ENCODE assay signal across 14 mouse cellular contexts in genomic region chr1:106760750-106761149, GRCm38 (mm10). TPM values are rescaled to one million over a fixed set of nuclear protein-coding genes. Genes with fewer than 3 reads are reported as not detected.
A peak's percentile ranks its signal among the peaks of the same experiment; 100 is the strongest.
DNase-seq lines count a peak whose midpoint lies in the region; ATAC-seq and TF ChIP-seq lines count a peak whose summit lies in the region.
"Had no signal": no experiment of that assay in that cellular context is flagged by ENCODE, and none has a peak within 500 bp of the region (broad histone marks: within the 10 kb centered on the region; RNA-seq: fewer than 3 reads in every experiment).

No protein-coding gene starts in this region.

- peaks cover 13% of the 10 kb centered on the region; the same call in 1 of the 2 replicates for H3K36me3 ChIP-seq in heart, embryonic 14.5 days (ENCODE audit: control insufficient read depth, insufficient read depth, low read length)
- peaks cover 5% of the 10 kb centered on the region; the same call in 1 of the 2 replicates for H3K36me3 ChIP-seq in lung, embryonic 14.5 days (ENCODE audit: insufficient read depth)
- H3K36me3 ChIP-seq in MEL (ENCODE audit: control insufficient read depth in 1 of 2, insufficient read depth in 2 of 2, low read length in 2 of 2) = peaks cover 2 to 32% of the 10 kb centered on the region in 2 experiments; a peak in 2 of 4 replicates
- peaks cover 13% of the 10 kb centered on the region for H3K36me3 ChIP-seq in liver, embryonic 12.5 days
- H3K36me3 ChIP-seq: heart, embryonic 15.5 days had no signal

- peaks cover 12% of the 10 kb centered on the region for H3K79me2 ChIP-seq in MEL (ENCODE audit: control insufficient read depth, insufficient read depth, low read length, poor library complexity)

- intact Hi-C loops in heart, postnatal 14 days (cut with DNase I) = no loop called here

- peak overlapping the region; percentile 97; the same call in 1 of the 2 replicates for H3K4me2 ChIP-seq in heart, embryonic 14.5 days (ENCODE audit: low read length)
- peak overlapping the region; percentile 95 for H3K4me2 ChIP-seq in lung, embryonic 14.5 days
- peak overlapping the region; percentile 99 for H3K4me2 ChIP-seq in liver, embryonic 12.5 days

- no peak for ATAC-seq in heart, embryonic 14.5 days (ENCODE audit: insufficient number of reproducible peaks, insufficient read depth, low FRiP score, low read depth)
- ATAC-seq in lung, embryonic 14.5 days (ENCODE audit: insufficient read depth) = no peak
- ATAC-seq in liver, embryonic 12.5 days = no peak

- WGBS in heart, embryonic 14.5 days = 80% methylated on average over 3 of the region's 3 CpGs
- 79% methylated on average over 3 of the region's 3 CpGs for WGBS in lung, embryonic 14.5 days
- 72% methylated on average over 3 of the region's 3 CpGs for WGBS in liver, embryonic 12.5 days (ENCODE audit: insufficient replicate concordance)

- TF ChIP-seq POLR2A in MEL (IDR thresholded peaks at IDR 0.05; ENCODE audit: control insufficient read depth in 1 of 2, insufficient read depth in 1 of 2, low read depth in 1 of 2, low read length in 2 of 2, poor library complexity in 1 of 2) = no peak

- TF ChIP-seq CTCF in lung, embryonic 14.5 days (IDR thresholded peaks at IDR 0.05; ENCODE audit: low read depth) = no peak
- no peak for TF ChIP-seq CTCF in MEL (IDR thresholded peaks at IDR 0.05 in 2 of 3, conservative IDR thresholded peaks at IDR 0.05 in 1 of 3; ENCODE audit: control insufficient read depth in 1 of 3, insufficient read depth in 1 of 3, low read depth in 2 of 3, low read length in 3 of 3, poor library complexity in 1 of 3, severe bottlenecking in 1 of 3)

- no peak overlapping the region for H3K4me3 ChIP-seq in heart, embryonic 14.5 days (ENCODE audit: control insufficient read depth in 1 of 2, insufficient read depth in 1 of 2, low read depth in 1 of 2, low read length in 2 of 2)
- no peak overlapping the region for H3K4me3 ChIP-seq in lung, embryonic 14.5 days (ENCODE audit: low read depth, low read length)
- H3K4me3 ChIP-seq in MEL (ENCODE audit: control insufficient read depth in 1 of 2, insufficient read depth in 1 of 2, low read depth in 2 of 2, low read length in 2 of 2) = peak overlapping the region; percentile 9 to 36; a peak in 3 of 4 replicates
- no peak overlapping the region for H3K4me3 ChIP-seq in liver, embryonic 12.5 days

- no peak overlapping the region for H3K9ac ChIP-seq in heart, embryonic 14.5 days (ENCODE audit: low read length)
- H3K9ac ChIP-seq in lung, embryonic 14.5 days = no peak overlapping the region
- H3K9ac ChIP-seq in MEL (ENCODE audit: control insufficient read depth, low read depth, low read length, poor library complexity, severe bottlenecking) = peak overlapping the region; percentile 57
- no peak overlapping the region for H3K9ac ChIP-seq in liver, embryonic 12.5 days

- no peak for TF ChIP-seq EP300 in MEL (IDR thresholded peaks at IDR 0.05; ENCODE audit: low read depth in 1 of 2, low read length in 2 of 2)

- peaks cover 2 to 13% of the 10 kb centered on the region in 2 experiments for H3K4me1 ChIP-seq in heart, embryonic 14.5 days (ENCODE audit: control insufficient read depth in 2 of 2, insufficient read depth in 2 of 2, low read length in 2 of 2)
- peaks cover 5% of the 10 kb centered on the region; the same call in 1 of the 2 replicates for H3K4me1 ChIP-seq in lung, embryonic 14.5 days (ENCODE audit: insufficient read depth)
- peaks cover 19 to 24% of the 10 kb centered on the region in 2 experiments for H3K4me1 ChIP-seq in MEL (ENCODE audit: control insufficient read depth in 1 of 2, insufficient read depth in 2 of 2, low read length in 2 of 2)
- peaks cover 34% of the 10 kb centered on the region for H3K4me1 ChIP-seq in liver, embryonic 12.5 days

- TF ChIP-seq RAD21 in MEL (IDR thresholded peaks at IDR 0.05; ENCODE audit: low read depth, low read length) = no peak

- no peak for DNase-seq in heart, postnatal 14 days
- no peak for DNase-seq in lung, embryonic 14.5 days
- no peak for DNase-seq in lung, postnatal 4 days
- DNase-seq in MEL (ENCODE audit: low read depth, low spot score) = no peak
- no peak for DNase-seq in adrenal gland, adult 18-20 months (ENCODE audit: low spot score in 2 of 2)
- DNase-seq in ovary, postnatal 14 days (ENCODE audit: low spot score) = no peak
- DNase-seq: cerebellum, postnatal 14 days; kidney, adult 8-10 months; right cerebral cortex, postnatal 25 days; thymus, postnatal 36 days had no signal

- no peaks in the 10 kb centered on the region for H3K9me3 ChIP-seq in heart, embryonic 14.5 days (ENCODE audit: control insufficient read depth, low read length)
- no peaks in the 10 kb centered on the region for H3K9me3 ChIP-seq in lung, embryonic 14.5 days (ENCODE audit: low read depth, low read length)
- no peaks in the 10 kb centered on the region for H3K9me3 ChIP-seq in MEL (replicated peaks; ENCODE audit: insufficient read depth, low read length)
- H3K9me3 ChIP-seq in liver, embryonic 12.5 days (replicated peaks) = no peaks in the 10 kb centered on the region
- H3K9me3 ChIP-seq: heart, embryonic 15.5 days; limb, embryonic 12.5 days had no signal

- H3K27me3 ChIP-seq in heart, embryonic 14.5 days (ENCODE audit: control insufficient read depth, insufficient read depth, low read length) = no peaks in the 10 kb centered on the region
- no peaks in the 10 kb centered on the region for H3K27me3 ChIP-seq in lung, embryonic 14.5 days (ENCODE audit: insufficient read depth, low read length)
- H3K27me3 ChIP-seq in MEL (ENCODE audit: control insufficient read depth in 1 of 2, insufficient read depth in 2 of 2, low read length in 2 of 2) = no peaks in the 10 kb centered on the region
- H3K27me3 ChIP-seq in liver, embryonic 12.5 days (replicated peaks) = no peaks in the 10 kb centered on the region
- H3K27me3 ChIP-seq: heart, embryonic 15.5 days; limb, embryonic 12.5 days had no signal

- H3K27ac ChIP-seq in heart, embryonic 14.5 days (replicated peaks in 1 of 2; ENCODE audit: control insufficient read depth in 1 of 2, insufficient read depth in 1 of 2, low read depth in 2 of 2, low read length in 2 of 2) = no peak overlapping the region
- H3K27ac ChIP-seq in lung, embryonic 14.5 days (ENCODE audit: low read depth) = no peak overlapping the region
- no peak overlapping the region for H3K27ac ChIP-seq in MEL (ENCODE audit: control insufficient read depth, low read depth, low read length)
- H3K27ac ChIP-seq in liver, embryonic 12.5 days = no peak overlapping the region

TF ChIP-seq in MEL, 35 proteins besides CTCF, POLR2A, EP300 and RAD21:
- TF ChIP-seq ZC3H11A (IDR thresholded peaks at IDR 0.05; ENCODE audit: low read depth, low read length) (no peak), ZMIZ1 (IDR thresholded peaks at IDR 0.05; ENCODE audit: low read depth, low read length) (no peak), POLR2AphosphoS2 (IDR thresholded peaks at IDR 0.05; ENCODE audit: low read length) (0 out of 2 replicates have a peak, but pooled peaks have one; percentile 11), MEF2A (IDR thresholded peaks at IDR 0.05; ENCODE audit: extremely low read depth, insufficient replicate concordance, low read depth, low read length, poor library complexity, severe bottlenecking) (no peak), USF1 (IDR thresholded peaks at IDR 0.05; ENCODE audit: low read depth, low read length) (no peak)

RNA-seq across cellular contexts. Expression of gene Kdsr, which starts 1.2 kb away (rescaled TPM):
- polyA plus RNA-seq in heart, embryonic 14.5 days (2014; fragmentation: Nextera tagmentation; extraction: Ambion mirVana) = 9.8 and 11.2 TPM in 2 replicates
- 1 to 10 TPM; 6.2 to 9.0 TPM for total RNA-seq in heart, postnatal 14 days (2021)
- polyA plus RNA-seq in lung, embryonic 14.5 days (2014; fragmentation: Nextera tagmentation; extraction: Ambion mirVana) = 15.9 and 16.5 TPM in 2 replicates
- total RNA-seq in MEL (2012; rRNA removed) = 15.1 and 15.3 TPM in 2 replicates
- polyA plus RNA-seq in MEL (2012; ENCODE audit: insufficient read depth in 1 of 2, insufficient read length in 2 of 2, low read depth in 1 of 2, low replicate concordance in 2 of 2, missing spikeins in 1 of 2) = 10 to 100 TPM in 1 of 2 experiments, not detected in 1; 20.3 TPM
- 3.8 and 4.3 TPM in 2 replicates for polyA plus RNA-seq in liver, embryonic 12.5 days (2016; fragmentation: Nextera tagmentation; extraction: Ambion mirVana)
- 10 to 100 TPM; 26.5 to 40.4 TPM for total RNA-seq in adrenal gland, adult 18-20 months (2021)

RNA-seq across cellular contexts. Expression of gene Vps4b, which starts 35.8 kb away (rescaled TPM):
- 41.1 and 45.1 TPM in 2 replicates for polyA plus RNA-seq in heart, embryonic 14.5 days (2014; fragmentation: Nextera tagmentation; extraction: Ambion mirVana)
- total RNA-seq in heart, postnatal 14 days (2021) = 10 to 100 TPM; 36.0 to 39.4 TPM
- polyA plus RNA-seq in lung, embryonic 14.5 days (2014; fragmentation: Nextera tagmentation; extraction: Ambion mirVana) = 71.1 and 78.6 TPM in 2 replicates
- 65.3 and 80.4 TPM in 2 replicates for total RNA-seq in MEL (2012; rRNA removed)
- polyA plus RNA-seq in MEL (2012; ENCODE audit: insufficient read depth in 1 of 2, insufficient read length in 2 of 2, low read depth in 1 of 2, low replicate concordance in 2 of 2, missing spikeins in 1 of 2) = 10 to 100 TPM; 43.9 to 91.1 TPM
- 34.5 and 35.9 TPM in 2 replicates for polyA plus RNA-seq in liver, embryonic 12.5 days (2016; fragmentation: Nextera tagmentation; extraction: Ambion mirVana)
- 100 to 1,000 TPM in 1 of 2 experiments, 10 to 100 TPM in 1; 69.9 to 103 TPM for total RNA-seq in adrenal gland, adult 18-20 months (2021)

RNA-seq across cellular contexts. Expression of gene Bcl2, which starts 46.7 kb away (rescaled TPM):
- polyA plus RNA-seq in heart, embryonic 14.5 days (2014; fragmentation: Nextera tagmentation; extraction: Ambion mirVana) = 5.3 and 6.2 TPM in 2 replicates
- total RNA-seq in heart, postnatal 14 days (2021) = 1 to 10 TPM; 5.6 to 7.0 TPM
- 16.2 and 16.5 TPM in 2 replicates for polyA plus RNA-seq in lung, embryonic 14.5 days (2014; fragmentation: Nextera tagmentation; extraction: Ambion mirVana)
- total RNA-seq in MEL (2012; rRNA removed) = 26.0 and 30.9 TPM in 2 replicates
- 10 to 100 TPM; 38.8 to 87.0 TPM for polyA plus RNA-seq in MEL (2012; ENCODE audit: insufficient read depth in 1 of 2, insufficient read length in 2 of 2, low read depth in 1 of 2, low replicate concordance in 2 of 2, missing spikeins in 1 of 2)
- polyA plus RNA-seq in liver, embryonic 12.5 days (2016; fragmentation: Nextera tagmentation; extraction: Ambion mirVana) = 2.0 and 2.4 TPM in 2 replicates
- total RNA-seq in adrenal gland, adult 18-20 months (2021) = 1 to 10 TPM; 5.1 to 6.7 TPM

Comparison
In these comparisons a context has a peak if more than half of its experiments do, and no peak if none do; other contexts are left out.
1. H3K4me3 ChIP-seq: peak in MEL (2 of 2); none in heart, embryonic 14.5 days (0 of 2), lung, embryonic 14.5 days (single experiment) and liver, embryonic 12.5 days (single experiment).
2. Peak in every context shown above with its lines, with median percentiles within 50 percentile points of each other: H3K4me2 ChIP-seq.